Mouse (Mus musculus): ENCODE data around the gene Kank1. TPM values are rescaled to one million over a fixed set of nuclear protein-coding genes. Genes with fewer than 3 reads are reported as not detected.

The Kank1 gene
- polyA plus RNA-seq, 1 experiment from 2014 or later = 8.2 TPM

DNA sequence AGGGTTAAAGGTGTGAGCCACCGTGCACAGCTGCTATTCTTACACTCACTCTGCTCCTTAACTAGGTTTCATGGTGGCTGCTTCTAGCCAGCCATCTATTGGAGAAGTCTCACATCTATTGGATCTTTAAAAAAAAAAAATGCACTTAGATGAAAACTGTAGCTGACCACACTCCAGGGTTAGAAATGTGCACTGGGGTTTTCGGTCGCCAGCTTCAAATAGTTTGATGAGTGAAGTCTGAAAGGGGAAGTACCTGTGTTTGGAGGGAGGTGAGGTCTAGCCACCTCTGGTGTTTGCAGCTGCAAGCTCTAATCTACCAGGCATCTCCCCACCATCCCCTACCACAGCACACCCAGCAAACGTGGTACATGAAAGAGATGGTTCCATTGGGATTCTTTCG lies 74.2 kb downstream of the Kank1 start:
- DNase-seq (no peak), ATAC-seq (no peak)
- peaks cover 17% of the 10 kb centered on the region for H3K4me1 ChIP-seq (ENCODE audit: insufficient read depth)
- WGBS (ENCODE audit: insufficient replicate concordance) = 33% methylated on average over 5 of the region's 5 CpGs
- no peaks in the 10 kb centered on the region for H3K27me3 ChIP-seq (ENCODE audit: insufficient read depth, low read length)
- H3K27ac ChIP-seq (ENCODE audit: low read depth) = no peak overlapping the region
- TF ChIP-seq EP300 (IDR thresholded peaks at IDR 0.05; ENCODE audit: low read depth) (no peak), CTCF (IDR thresholded peaks at IDR 0.05; ENCODE audit: low read depth) (no peak)
- no peak overlapping the region for H3K9ac ChIP-seq (replicated peaks)
- H3K4me3 ChIP-seq (ENCODE audit: low read depth, low read length) = no peak overlapping the region
- no peaks in the 10 kb centered on the region for H3K36me3 ChIP-seq (replicated peaks; ENCODE audit: insufficient read depth, low read length)
- H3K9me3 ChIP-seq (ENCODE audit: low read length) = no peaks in the 10 kb centered on the region
- H3K4me2 ChIP-seq (ENCODE audit: low read depth, low read length) = no peak overlapping the region

- DNase-seq = no peak
- Histone ChIP-seq H3K4me3 (ENCODE audit: low read depth, low read length) (no peak overlapping the region), H3K27me3 (ENCODE audit: insufficient read depth, low read length) (no peaks in the 10 kb centered on the region), H3K9me3 (ENCODE audit: low read length) (no peaks in the 10 kb centered on the region), H3K36me3 (replicated peaks; ENCODE audit: insufficient read depth, low read length) (no peaks in the 10 kb centered on the region), H3K9ac (replicated peaks) (no peak overlapping the region), H3K4me1 (ENCODE audit: insufficient read depth) (peaks cover 17% of the 10 kb centered on the region), H3K27ac (ENCODE audit: low read depth) (no peak overlapping the region), H3K4me2 (ENCODE audit: low read depth, low read length) (no peak overlapping the region)
- WGBS (ENCODE audit: insufficient replicate concordance) = 55% methylated on average over 7 of the region's 7 CpGs
- TF ChIP-seq CTCF (IDR thresholded peaks at IDR 0.05; ENCODE audit: low read depth) (no peak), EP300 (IDR thresholded peaks at IDR 0.05; ENCODE audit: low read depth) (no peak)
- no peak for ATAC-seq
These were observed 74.9 kb downstream of the Kank1 start for GRCm38 (mm10) chr19:25311626-25312025.

DNA sequence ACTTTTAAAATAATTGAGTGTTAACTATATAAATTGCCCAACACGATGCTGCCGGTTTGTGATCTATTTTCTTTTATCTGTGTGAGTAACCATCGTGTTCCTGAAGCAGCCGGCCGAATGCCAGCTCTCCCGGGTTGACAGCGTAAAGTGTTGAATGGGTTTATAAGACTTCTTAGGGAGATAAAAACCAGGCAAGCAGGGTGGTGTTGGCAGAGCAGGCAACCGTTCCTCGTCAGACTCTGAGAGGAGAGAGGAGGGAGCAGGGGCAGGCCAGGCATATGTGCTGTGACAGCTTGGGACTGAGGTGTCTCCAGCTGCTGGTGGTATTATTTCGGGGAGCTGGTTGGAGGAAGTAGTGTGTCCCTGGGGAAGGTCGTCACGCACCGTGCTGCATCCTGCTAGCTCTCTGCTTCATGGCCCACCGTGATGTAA lies 78.7 kb downstream of the Kank1 start:
- no peak overlapping the region for H3K9ac ChIP-seq (replicated peaks)
- H3K9me3 ChIP-seq (ENCODE audit: low read length) = no peaks in the 10 kb centered on the region
- H3K4me2 ChIP-seq (ENCODE audit: low read depth, low read length) = no peak overlapping the region
- no peaks in the 10 kb centered on the region for H3K36me3 ChIP-seq (replicated peaks; ENCODE audit: insufficient read depth, low read length)
- H3K4me3 ChIP-seq (ENCODE audit: low read depth, low read length) = no peak overlapping the region
- ATAC-seq (peak; percentile 70), DNase-seq (peak; percentile 43)
- H3K4me1 ChIP-seq (ENCODE audit: insufficient read depth) = peaks cover 14% of the 10 kb centered on the region
- TF ChIP-seq CTCF (IDR thresholded peaks at IDR 0.05; ENCODE audit: low read depth) (no peak), EP300 (IDR thresholded peaks at IDR 0.05; ENCODE audit: low read depth) (no peak)
- 47% methylated on average over 14 of the region's 14 CpGs for WGBS (ENCODE audit: insufficient replicate concordance)
- no peaks in the 10 kb centered on the region for H3K27me3 ChIP-seq (ENCODE audit: insufficient read depth, low read length)
- peak overlapping the region; percentile 45; the same call in 1 of the 2 replicates for H3K27ac ChIP-seq (ENCODE audit: low read depth)

DNA sequence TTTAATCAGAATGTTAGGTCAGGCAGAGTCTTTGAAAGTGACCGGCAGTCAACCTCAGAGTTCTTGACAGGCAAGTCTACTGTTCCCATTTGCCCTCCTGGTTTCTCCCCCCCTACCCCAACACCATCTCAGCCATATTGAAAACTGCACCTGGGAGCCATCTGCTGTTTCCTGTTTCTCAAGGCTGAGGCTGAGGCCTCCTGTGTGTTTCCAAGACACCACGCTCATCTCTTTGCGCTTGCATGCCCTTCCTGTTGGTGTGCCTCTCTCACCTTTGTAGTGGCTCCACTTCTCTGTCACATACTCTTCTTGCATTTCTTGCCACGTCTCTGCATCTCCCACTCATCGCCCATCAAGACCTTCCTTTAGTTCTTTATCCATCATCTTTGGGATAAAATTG lies 79.2 kb downstream of the Kank1 start:
- Histone ChIP-seq H3K4me2 (ENCODE audit: low read depth, low read length) (no peak overlapping the region), H3K4me1 (ENCODE audit: insufficient read depth) (peaks cover 10% of the 10 kb centered on the region; the same call in 1 of the 2 replicates), H3K36me3 (replicated peaks; ENCODE audit: insufficient read depth, low read length) (no peaks in the 10 kb centered on the region), H3K27me3 (ENCODE audit: insufficient read depth, low read length) (no peaks in the 10 kb centered on the region), H3K9me3 (ENCODE audit: low read length) (no peaks in the 10 kb centered on the region), H3K27ac (ENCODE audit: low read depth) (peak overlapping the region; percentile 5; the same call in 1 of the 2 replicates), H3K9ac (replicated peaks) (no peak overlapping the region), H3K4me3 (ENCODE audit: low read depth, low read length) (no peak overlapping the region)
- no peak for TF ChIP-seq EP300 (IDR thresholded peaks at IDR 0.05; ENCODE audit: low read depth)
- no peak for TF ChIP-seq CTCF (IDR thresholded peaks at IDR 0.05; ENCODE audit: low read depth)
- DNase-seq (no peak), ATAC-seq (peak; percentile 53; the same call in 1 of the 2 replicates)
- WGBS (ENCODE audit: insufficient replicate concordance) = 75% methylated on average over 5 of the region's 5 CpGs

DNA sequence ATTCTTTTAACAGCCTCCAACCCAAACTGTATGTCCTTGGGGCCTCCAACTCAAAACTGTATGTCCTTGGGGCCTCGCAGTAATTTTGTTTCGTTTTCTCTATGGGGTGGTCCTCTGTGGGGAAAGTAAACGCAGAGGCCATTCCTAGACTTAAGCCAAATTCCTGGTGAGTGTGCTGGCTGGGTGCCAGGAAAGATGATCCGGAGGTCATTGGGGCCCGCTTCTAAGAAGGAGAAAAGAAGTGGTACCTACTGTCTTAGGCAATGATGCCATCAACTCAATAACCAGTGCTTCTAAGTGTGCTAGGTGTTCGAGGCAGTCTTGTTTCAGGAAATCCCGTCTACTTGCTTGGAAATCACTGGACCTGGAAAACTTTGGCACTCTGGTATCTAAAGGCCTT lies 87.5 kb downstream of the Kank1 start:
- DNase-seq (no peak), ATAC-seq (no peak)
- Histone ChIP-seq H3K9me3 (ENCODE audit: low read length) (no peaks in the 10 kb centered on the region), H3K27ac (ENCODE audit: low read depth) (no peak overlapping the region), H3K36me3 (replicated peaks; ENCODE audit: insufficient read depth, low read length) (no peaks in the 10 kb centered on the region), H3K4me2 (ENCODE audit: low read depth, low read length) (no peak overlapping the region), H3K4me1 (ENCODE audit: insufficient read depth) (no peaks in the 10 kb centered on the region), H3K4me3 (ENCODE audit: low read depth, low read length) (no peak overlapping the region), H3K9ac (replicated peaks) (no peak overlapping the region), H3K27me3 (ENCODE audit: insufficient read depth, low read length) (no peaks in the 10 kb centered on the region)
- no peak for TF ChIP-seq CTCF (IDR thresholded peaks at IDR 0.05; ENCODE audit: low read depth)
- TF ChIP-seq EP300 (IDR thresholded peaks at IDR 0.05; ENCODE audit: low read depth) = no peak
- WGBS (ENCODE audit: insufficient replicate concordance) = 67% methylated on average over 7 of the region's 7 CpGs

- Histone ChIP-seq H3K9me3 (ENCODE audit: low read length) (no peaks in the 10 kb centered on the region), H3K27me3 (ENCODE audit: insufficient read depth, low read length) (no peaks in the 10 kb centered on the region), H3K27ac (ENCODE audit: low read depth) (no peak overlapping the region), H3K36me3 (replicated peaks; ENCODE audit: insufficient read depth, low read length) (no peaks in the 10 kb centered on the region), H3K4me2 (ENCODE audit: low read depth, low read length) (no peak overlapping the region), H3K9ac (replicated peaks) (no peak overlapping the region), H3K4me3 (ENCODE audit: low read depth, low read length) (no peak overlapping the region), H3K4me1 (ENCODE audit: insufficient read depth) (no peaks in the 10 kb centered on the region)
- DNase-seq = no peak
- TF ChIP-seq CTCF (IDR thresholded peaks at IDR 0.05; ENCODE audit: low read depth) (no peak), EP300 (IDR thresholded peaks at IDR 0.05; ENCODE audit: low read depth) (no peak)
- WGBS (ENCODE audit: insufficient replicate concordance) = 45% methylated on average over 9 of the region's 9 CpGs
- no peak for ATAC-seq
These were observed 88.6 kb downstream of the Kank1 start for GRCm38 (mm10) chr19:25325113-25326001.
